Mouse (Mus musculus) embryonic facial prominence, embryonic 14.5 days (tissue): Measurements from ENCODE around the gene Pes1. TPM values are rescaled to one million over a fixed set of nuclear protein-coding genes. Genes with fewer than 3 reads are reported as not detected.
"Not testable (repeated sequence)": the region's sequence is repeated elsewhere in the genome, so short reads cannot be mapped to it uniquely, and the experiment has no call there.

Experiments used
- ATAC-seq: fragments of 200-750 bp; cut with Nextera tagmentation; 2 replicates; pipeline ENCODE4 v1.8.0; 2017; ENCODE audit warnings: low read depth, moderate number of reproducible peaks, moderate TSS enrichment
- DNase-seq: peaks from one replicate; pipeline ENCODE4 v3.0.0-alpha.2; 2015; ENCODE audit warnings: low spot score
- H3K27ac ChIP-seq: fragments of 300-500 bp; sonication (generic); replicated peaks from 2 replicates; pipeline ENCODE4 v1.5.1; 2014; ENCODE audit warnings: low read depth, mild to moderate bottlenecking, low read length, moderate library complexity
- H3K27me3 ChIP-seq: fragments of 300-500 bp; sonication (generic); replicated peaks from 2 replicates; pipeline ENCODE4 v1.6.1; 2014; ENCODE audit warnings: low read length; ENCODE audit not compliant: control insufficient read depth, insufficient read depth
- H3K36me3 ChIP-seq: fragments of 300-500 bp; sonication (generic); 2 replicates; pipeline ENCODE4 v1.6.1; 2014; ENCODE audit warnings: low read length, mixed read lengths; ENCODE audit not compliant: control insufficient read depth, insufficient read depth
- H3K4me1 ChIP-seq: fragments of 300-500 bp; sonication (generic); 2 replicates; pipeline ENCODE4 v1.6.1; 2014; ENCODE audit warnings: antibody characterized with exemption, low read length; ENCODE audit not compliant: control insufficient read depth, insufficient read depth
- H3K4me2 ChIP-seq: fragments of 300-500 bp; sonication (generic); 2 replicates; pipeline ENCODE4 v1.6.1; 2014; ENCODE audit warnings: low read depth, mild to moderate bottlenecking, low read length, moderate library complexity, mixed read lengths
- H3K4me3 ChIP-seq: fragments of 300-500 bp; sonication (generic); 2 replicates; pipeline ENCODE4 v1.5.1; 2014; ENCODE audit warnings: low read depth, mild to moderate bottlenecking, low read length
- H3K9ac ChIP-seq: fragments of 300-500 bp; sonication (generic); 2 replicates; pipeline ENCODE4 v1.6.1; 2014; ENCODE audit warnings: low read depth, mild to moderate bottlenecking, low read length, moderate library complexity, mixed read lengths
- H3K9me3 ChIP-seq: fragments of 300-500 bp; sonication (generic); 2 replicates; pipeline ENCODE4 v1.6.1; 2016; ENCODE audit warnings: low read length; ENCODE audit not compliant: control insufficient read depth
- WGBS: fragments of 180-500 bp; shearing (Covaris S2); extraction: QIAGEN DNeasy Blood & Tissue Kit; methylation state at CpG from one replicate; pipeline ENCODE4 v1.1.7; 2014; 5-methylcytosine and 5-hydroxymethylcytosine counted together
- polyA plus RNA-seq: library from polyadenylated mRNA; unstranded; fragments of >200 nt; fragmentation: Nextera tagmentation; extraction: Ambion mirVana; gene quantifications from 2 replicates; pipeline ENCODE4 v1.2.1, GENCODE M21; 2014

Gene Pes1
- polyA plus RNA-seq, 1 experiment from 2014 or later = 59.7 TPM

DNA sequence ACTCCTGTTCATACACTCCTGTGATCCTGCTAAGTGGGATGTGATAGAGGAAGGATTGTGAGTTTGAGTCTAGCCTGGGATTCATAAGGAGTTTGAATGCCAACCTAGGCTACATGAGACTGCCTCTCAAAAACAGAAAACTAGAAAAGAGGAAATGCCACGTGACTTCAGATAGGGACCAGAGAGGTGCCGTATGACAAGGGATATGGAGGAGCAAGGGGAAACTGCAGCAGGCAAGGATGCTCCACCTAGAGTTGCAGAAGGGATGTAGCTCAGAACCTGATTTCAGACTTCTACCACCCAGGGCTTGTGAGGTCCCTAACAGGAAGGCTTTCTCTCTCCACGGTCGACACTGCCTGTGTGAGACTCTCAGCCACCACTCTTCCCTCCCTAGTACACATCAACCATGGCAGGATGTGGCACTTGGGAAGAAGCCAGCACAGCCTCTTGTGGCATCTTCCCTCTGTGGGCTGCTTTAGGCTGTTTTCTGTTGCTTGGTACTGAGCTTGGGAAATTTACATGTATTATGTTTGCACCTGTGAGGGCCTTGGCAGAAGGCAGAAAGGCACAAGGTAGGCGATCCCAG is 41.5 kb downstream of the Pes1 start:
- 62% methylated on average over 5 of the region's 5 CpGs for whole genome bisulfite sequencing

GRCm38 (mm10) chr11:4006462-4006861 is 42.7 kb downstream of the Pes1 start:
- no peaks in the 10 kb centered on the region for H3K4me1 ChIP-seq
- no peak overlapping the region for H3K4me2 ChIP-seq
- H3K9me3 ChIP-seq = no peaks in the 10 kb centered on the region
- H3K36me3 ChIP-seq = no peaks in the 10 kb centered on the region
- ATAC-seq = no peak
- 77% methylated on average over 3 of the region's 3 CpGs for WGBS
- H3K9ac ChIP-seq = no peak overlapping the region
- H3K4me3 ChIP-seq = no peak overlapping the region
- no peaks in the 10 kb centered on the region for H3K27me3 ChIP-seq
- no peak overlapping the region for H3K27ac ChIP-seq
- DNase-seq = no peak

More for the DNA sequence above, 41.5 kb downstream of the Pes1 start:
- ATAC-seq (no peak), DNase-seq (no peak)
- Histone ChIP-seq H3K27me3 (no peaks in the 10 kb centered on the region), H3K9me3 (no peaks in the 10 kb centered on the region), H3K4me1 (no peaks in the 10 kb centered on the region), H3K4me3 (no peak overlapping the region), H3K27ac (no peak overlapping the region), H3K9ac (no peak overlapping the region), H3K4me2 (no peak overlapping the region), H3K36me3 (no peaks in the 10 kb centered on the region)

DNA sequence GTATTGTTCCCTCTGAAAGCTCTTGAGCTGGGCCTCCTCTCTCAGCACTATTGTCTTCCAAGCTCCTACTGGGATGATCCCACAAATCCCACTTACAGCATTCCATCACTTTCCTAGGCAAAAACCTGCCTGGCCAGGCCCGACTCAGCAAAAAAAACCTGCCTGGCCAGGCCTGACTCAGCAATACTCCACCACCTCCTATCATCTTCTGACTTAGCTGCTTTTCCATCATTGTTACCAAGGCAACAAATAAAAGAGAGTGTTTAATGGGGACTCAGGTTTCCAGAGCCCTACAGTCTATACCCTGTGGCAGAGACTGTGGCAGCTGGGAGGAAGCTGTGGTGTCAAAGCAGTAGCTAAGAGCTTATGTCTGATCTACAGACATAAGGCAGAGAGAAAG is 48.8 kb downstream of the Pes1 start:
- H3K27ac ChIP-seq = no peak overlapping the region
- WGBS = 58% methylated on average over 1 of the region's 1 CpGs
- DNase-seq = no peak

DNA sequence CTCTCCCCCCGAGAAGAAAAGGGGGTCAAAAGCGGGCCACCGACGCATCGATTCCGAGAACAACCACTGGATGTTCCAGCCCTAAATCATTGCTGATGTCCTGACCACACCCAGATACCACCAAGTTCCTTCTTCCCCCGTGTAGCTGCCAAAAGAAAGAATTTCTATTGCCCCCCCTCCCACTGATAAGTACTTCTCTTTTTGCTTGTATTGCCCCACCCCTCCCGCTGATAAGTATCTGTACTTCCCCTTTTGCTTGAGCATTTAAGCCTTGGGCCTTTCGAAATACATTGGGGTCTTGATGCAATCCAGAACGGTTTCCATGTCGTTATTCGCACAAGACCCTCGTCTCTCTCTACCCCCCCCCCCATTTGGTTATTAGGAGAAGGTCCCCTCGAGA is 52.0 kb downstream of the Pes1 start:
- not testable (repeated sequence) for H3K9ac ChIP-seq, H3K27ac ChIP-seq, H3K9me3 ChIP-seq, H3K4me1 ChIP-seq, H3K4me2 ChIP-seq, H3K27me3 ChIP-seq, ATAC-seq, H3K4me3 ChIP-seq, H3K36me3 ChIP-seq, DNase-seq
- 84% methylated on average over 14 of the region's 14 CpGs for WGBS

More for the DNA sequence above, 48.8 kb downstream of the Pes1 start:
- Histone ChIP-seq H3K27me3 (no peaks in the 10 kb centered on the region), H3K4me3 (no peak overlapping the region), H3K9ac (no peak overlapping the region), H3K9me3 (peaks cover 8% of the 10 kb centered on the region; the same call in 1 of the 2 replicates), H3K4me2 (no peak overlapping the region), H3K36me3 (no peaks in the 10 kb centered on the region), H3K4me1 (no peaks in the 10 kb centered on the region)
- ATAC-seq = no peak

- WGBS = 91% methylated on average over 13 of the region's 13 CpGs
- ATAC-seq, H3K36me3 ChIP-seq, H3K27me3 ChIP-seq, H3K4me3 ChIP-seq, H3K9me3 ChIP-seq, H3K4me2 ChIP-seq, H3K27ac ChIP-seq, H3K9ac ChIP-seq, H3K4me1 ChIP-seq, DNase-seq: not testable (repeated sequence)
These were observed 58.3 kb downstream of the Pes1 start for GRCm38 (mm10) chr11:4022111-4022510.

GRCm38 (mm10) chr11:4023321-4023720 is 59.5 kb downstream of the Pes1 start:
- Histone ChIP-seq H3K27me3 (no peaks in the 10 kb centered on the region), H3K9ac (no peak overlapping the region), H3K27ac (no peak overlapping the region), H3K4me3 (no peak overlapping the region), H3K4me2 (no peak overlapping the region), H3K9me3 (no peaks in the 10 kb centered on the region), H3K4me1 (no peaks in the 10 kb centered on the region), H3K36me3 (no peaks in the 10 kb centered on the region)
- 66% methylated on average over 2 of the region's 2 CpGs for WGBS
- no peak for DNase-seq
- no peak for ATAC-seq

GRCm38 (mm10) chr11:4027066-4027465 is 63.3 kb downstream of the Pes1 start:
- H3K27me3 ChIP-seq = peaks cover 5% of the 10 kb centered on the region; the same call in 1 of the 2 replicates
- no peak overlapping the region for H3K4me3 ChIP-seq
- no peaks in the 10 kb centered on the region for H3K36me3 ChIP-seq
- no peak overlapping the region for H3K27ac ChIP-seq
- WGBS = 71% methylated on average over 8 of the region's 8 CpGs
- no peaks in the 10 kb centered on the region for H3K4me1 ChIP-seq
- H3K9me3 ChIP-seq = no peaks in the 10 kb centered on the region
- DNase-seq (no peak), ATAC-seq (no peak)
- no peak overlapping the region for H3K9ac ChIP-seq
- H3K4me2 ChIP-seq = no peak overlapping the region

GRCm38 (mm10) chr11:4027561-4028334 is 64.0 kb downstream of the Pes1 start:
- Histone ChIP-seq H3K27me3 (peaks cover 8% of the 10 kb centered on the region; the same call in 1 of the 2 replicates), H3K27ac (no peak overlapping the region), H3K9me3 (no peaks in the 10 kb centered on the region), H3K4me1 (no peaks in the 10 kb centered on the region), H3K9ac (no peak overlapping the region), H3K4me2 (no peak overlapping the region), H3K4me3 (no peak overlapping the region), H3K36me3 (no peaks in the 10 kb centered on the region)
- WGBS = 75% methylated on average over 9 of the region's 9 CpGs
- ATAC-seq (no peak), DNase-seq (no peak)

DNA sequence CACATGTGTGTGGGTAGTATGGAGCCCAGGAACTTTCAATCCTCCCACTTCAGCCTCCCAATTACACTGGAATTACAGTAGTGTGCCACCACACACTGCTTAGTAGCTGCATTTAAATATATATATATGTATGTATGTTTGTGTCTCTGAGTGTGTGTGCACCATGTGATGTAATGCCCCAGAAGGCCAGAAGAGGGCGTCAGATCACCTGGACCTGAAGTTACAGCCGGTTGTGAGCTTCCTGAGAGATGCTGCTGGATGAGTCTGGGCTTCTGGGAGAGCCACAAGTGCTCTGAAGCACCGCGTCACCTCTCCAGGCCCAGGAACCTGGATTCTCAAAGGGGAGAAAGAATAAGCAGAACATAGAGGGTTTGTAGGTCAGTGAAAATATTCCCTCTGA is 65.6 kb downstream of the Pes1 start:
- H3K4me2 ChIP-seq = no peak overlapping the region
- H3K9ac ChIP-seq = no peak overlapping the region
- H3K4me1 ChIP-seq = no peaks in the 10 kb centered on the region
- no peaks in the 10 kb centered on the region for H3K9me3 ChIP-seq
- DNase-seq (no peak), ATAC-seq (no peak)
- H3K27ac ChIP-seq = no peak overlapping the region
- H3K27me3 ChIP-seq = peaks cover 8% of the 10 kb centered on the region; the same call in 1 of the 2 replicates
- WGBS = 74% methylated on average over 4 of the region's 4 CpGs
- H3K4me3 ChIP-seq = no peak overlapping the region
- no peaks in the 10 kb centered on the region for H3K36me3 ChIP-seq
